Mouse (Mus musculus): Measurements from ENCODE around the gene Chst1.

DNA sequence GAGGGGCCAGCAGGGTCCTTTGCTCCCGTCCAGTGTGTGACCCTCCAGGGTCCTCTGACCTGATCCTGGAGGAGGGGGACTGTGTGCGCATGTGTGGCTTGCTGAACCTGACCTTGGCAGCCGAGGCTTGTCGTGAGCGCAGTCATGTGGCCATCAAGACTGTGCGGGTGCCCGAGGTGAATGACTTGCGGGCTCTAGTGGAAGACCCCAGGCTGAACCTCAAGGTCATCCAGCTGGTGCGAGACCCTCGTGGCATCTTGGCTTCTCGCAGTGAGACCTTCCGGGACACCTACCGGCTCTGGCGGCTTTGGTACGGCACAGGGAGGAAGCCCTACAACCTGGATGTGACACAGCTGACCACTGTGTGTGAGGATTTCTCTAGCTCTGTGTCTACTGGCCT lies 14.1 kb downstream of the Chst1 start:
- TF ChIP-seq CTCF (IDR thresholded peaks at IDR 0.05; ENCODE audit: borderline replicate concordance, insufficient read depth, low read length) = no peak
- TF ChIP-seq POLR2A (IDR thresholded peaks at IDR 0.05; ENCODE audit: low read depth, low read length) = no peak
